Mouse (Mus musculus): ENCODE data around the gene Hdac5. TPM values are rescaled to one million over a fixed set of nuclear protein-coding genes. Genes with fewer than 3 reads are reported as not detected.

The Hdac5 gene
- total and polyA plus RNA-seq, 3 experiments = 9.1 to 29.3 TPM; not detected in 1

DNA sequence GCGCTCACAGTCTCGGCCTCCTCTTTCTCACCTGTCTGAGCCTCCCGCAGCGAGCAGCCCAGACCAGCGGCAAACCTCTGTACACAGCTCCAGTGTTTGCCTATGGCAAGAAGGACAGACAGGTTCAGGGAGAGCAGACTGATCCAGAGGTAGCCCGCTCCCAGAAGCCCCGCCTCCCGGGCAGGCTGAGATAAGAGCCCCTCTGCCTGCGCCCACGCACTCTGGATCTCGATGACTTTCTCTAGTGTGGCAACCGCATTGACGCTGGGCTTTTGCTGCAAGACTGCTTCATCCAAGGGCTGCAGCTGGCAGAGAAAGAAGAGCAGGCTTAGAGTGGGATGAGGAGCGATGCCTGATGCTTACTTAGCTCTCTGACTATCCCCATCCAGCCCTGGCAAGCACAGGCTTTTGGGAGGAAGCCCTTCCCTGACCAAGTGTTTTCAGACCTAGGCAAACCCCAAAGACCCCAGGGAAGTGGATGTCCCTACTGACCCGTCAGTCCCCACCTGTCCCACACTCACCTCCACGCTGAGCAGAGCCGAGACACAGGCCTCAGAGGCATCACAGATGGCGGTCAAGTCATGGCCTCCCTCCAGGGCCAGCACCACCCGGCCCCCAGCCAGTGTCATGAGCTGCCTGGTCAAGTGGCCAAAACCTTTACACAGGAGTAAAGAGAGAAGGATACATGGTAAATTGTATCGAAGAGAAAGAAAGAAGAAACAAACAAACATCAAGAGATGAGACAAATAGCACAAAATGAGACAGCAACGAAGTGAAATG lies 33.8 kb downstream of the Hdac5 start:
- no peaks in the 10 kb centered on the region for H3K27me3 ChIP-seq (ENCODE audit: control insufficient read depth in 1 of 2, insufficient read depth in 2 of 2, low read length in 2 of 2)
- no peaks in the 10 kb centered on the region for H3K9me3 ChIP-seq (replicated peaks; ENCODE audit: insufficient read depth, low read length)
- peaks cover 0 to 33% of the 10 kb centered on the region in 2 experiments; a peak in 2 of 4 replicates for H3K36me3 ChIP-seq (ENCODE audit: control insufficient read depth in 1 of 2, insufficient read depth in 2 of 2, low read length in 2 of 2)
- H3K27ac ChIP-seq (ENCODE audit: control insufficient read depth, low read depth, low read length) = peak overlapping the region; percentile 40
- H3K9ac ChIP-seq (ENCODE audit: control insufficient read depth, low read depth, low read length, poor library complexity, severe bottlenecking) = peak overlapping the region; percentile 45
- H3K79me2 ChIP-seq (ENCODE audit: control insufficient read depth, insufficient read depth, low read length, poor library complexity) = peaks cover 6% of the 10 kb centered on the region; the same call in 1 of the 2 replicates
- peak; percentile 91 for DNase-seq (ENCODE audit: low read depth, low spot score)
- no peak for TF ChIP-seq SMC3 (IDR thresholded peaks at IDR 0.05; ENCODE audit: low read depth, low read length)
- TF ChIP-seq GATA1 (IDR thresholded peaks at IDR 0.05; ENCODE audit: low read depth, low read length) = peak; percentile 80
- TF ChIP-seq ZC3H11A (IDR thresholded peaks at IDR 0.05; ENCODE audit: low read depth, low read length) = no peak
- 0 out of 2 replicates have a peak, but pooled peaks have one; percentile 17 for TF ChIP-seq NELFE (IDR thresholded peaks at IDR 0.05; ENCODE audit: low read depth, low read length)
- TF ChIP-seq E2F4 (IDR thresholded peaks at IDR 0.05; ENCODE audit: borderline replicate concordance, low read depth, low read length) = 0 out of 2 replicates have a peak, but pooled peaks have one; percentile 40
- no peak for TF ChIP-seq ZKSCAN1 (IDR thresholded peaks at IDR 0.05; ENCODE audit: low read depth, low read length)
- no peak; the same call in 1 of the 2 replicates for TF ChIP-seq MAZ (IDR thresholded peaks at IDR 0.05; ENCODE audit: low read depth, low read length)
- TF ChIP-seq MAFK (IDR thresholded peaks at IDR 0.05; ENCODE audit: borderline replicate concordance, low read depth, low read length) = no peak
- peak; percentile 48; the same call in 1 of the 2 replicates for TF ChIP-seq SIN3A (IDR thresholded peaks at IDR 0.05; ENCODE audit: low read length)
- TF ChIP-seq ETS1 (IDR thresholded peaks at IDR 0.05; ENCODE audit: low read depth, low read length) = 0 out of 2 replicates have a peak, but pooled peaks have one; percentile 39
- TF ChIP-seq MAX (IDR thresholded peaks at IDR 0.05; ENCODE audit: low read length) = 0 out of 2 replicates have a peak, but pooled peaks have one; percentile 30
- TF ChIP-seq EP300 (IDR thresholded peaks at IDR 0.05; ENCODE audit: low read depth in 1 of 2, low read length in 2 of 2) = peak; percentile 41 to 61; a peak in 3 of 4 replicates
- no peak overlapping the region for H3K4me3 ChIP-seq (ENCODE audit: control insufficient read depth in 1 of 2, insufficient read depth in 1 of 2, low read depth in 2 of 2, low read length in 2 of 2)
- peaks cover 11 to 40% of the 10 kb centered on the region in 2 experiments for H3K4me1 ChIP-seq (ENCODE audit: control insufficient read depth in 1 of 2, insufficient read depth in 2 of 2, low read length in 2 of 2)

DNA sequence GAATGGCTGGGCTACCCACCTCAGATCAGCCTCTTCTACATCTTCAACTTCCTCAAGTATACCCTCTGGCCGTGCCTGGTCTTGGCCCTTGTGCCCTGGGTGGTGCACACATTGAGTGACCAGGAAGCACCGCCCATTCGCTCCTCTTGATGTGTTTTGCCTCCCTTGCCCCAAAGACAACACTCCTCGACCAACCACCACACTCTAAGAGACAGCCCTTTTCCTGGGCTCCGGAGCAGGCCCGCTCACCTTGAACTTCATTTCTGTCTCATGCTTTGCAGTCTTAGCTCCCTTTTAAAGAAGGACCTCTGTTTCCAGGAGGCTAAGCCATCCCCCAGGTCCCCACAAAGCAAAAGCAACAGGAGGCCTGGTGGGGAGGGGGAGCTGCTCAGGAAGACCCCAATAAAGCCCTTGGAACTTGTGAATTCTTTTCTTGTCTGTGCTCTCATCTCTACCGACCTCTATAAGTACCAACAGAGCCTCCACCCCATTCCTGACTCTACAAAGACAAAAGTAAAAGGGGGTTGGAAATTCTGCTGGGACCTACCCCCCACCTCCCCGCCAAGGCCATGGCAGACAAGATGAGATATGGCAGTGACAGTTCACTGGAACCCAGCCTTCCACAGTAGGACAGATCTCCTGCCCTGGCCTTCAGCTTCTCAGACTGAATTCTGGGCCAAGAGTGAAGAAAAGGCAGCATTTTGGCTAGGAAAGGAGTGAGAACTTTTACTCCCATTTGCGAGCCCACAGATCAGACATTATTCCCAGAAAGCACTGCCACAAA lies 36.1 kb downstream of the Hdac5 start:
- H3K27me3 ChIP-seq (ENCODE audit: control insufficient read depth in 1 of 2, insufficient read depth in 2 of 2, low read length in 2 of 2) = no peaks in the 10 kb centered on the region
- TF ChIP-seq ZKSCAN1 (IDR thresholded peaks at IDR 0.05; ENCODE audit: low read depth, low read length) = no peak
- TF ChIP-seq MAZ (IDR thresholded peaks at IDR 0.05; ENCODE audit: low read depth, low read length) = no peak
- no peak for TF ChIP-seq MAFK (IDR thresholded peaks at IDR 0.05; ENCODE audit: borderline replicate concordance, low read depth, low read length)
- no peak for TF ChIP-seq HCFC1 (IDR thresholded peaks at IDR 0.05; ENCODE audit: low read depth, low read length)
- TF ChIP-seq POLR2AphosphoS5 (IDR thresholded peaks at IDR 0.05; ENCODE audit: borderline replicate concordance, low read depth, low read length) = no peak
- no peak for TF ChIP-seq BHLHE40 (IDR thresholded peaks at IDR 0.05; ENCODE audit: borderline replicate concordance, low read depth, low read length)
- TF ChIP-seq SMC3 (IDR thresholded peaks at IDR 0.05; ENCODE audit: low read depth, low read length) = no peak
- no peak for TF ChIP-seq ETS1 (IDR thresholded peaks at IDR 0.05; ENCODE audit: low read depth, low read length)
- TF ChIP-seq USF1 (IDR thresholded peaks at IDR 0.05; ENCODE audit: low read depth, low read length) = no peak
- TF ChIP-seq GATA1 (IDR thresholded peaks at IDR 0.05; ENCODE audit: low read depth, low read length) = no peak
- no peak for TF ChIP-seq MEF2A (IDR thresholded peaks at IDR 0.05; ENCODE audit: extremely low read depth, insufficient replicate concordance, low read depth, low read length, poor library complexity, severe bottlenecking)
- no peak for TF ChIP-seq CTCF (IDR thresholded peaks at IDR 0.05 in 2 of 3, conservative IDR thresholded peaks at IDR 0.05 in 1 of 3; ENCODE audit: control insufficient read depth in 1 of 3, insufficient read depth in 1 of 3, low read depth in 2 of 3, low read length in 3 of 3, poor library complexity in 1 of 3, severe bottlenecking in 1 of 3)
- peaks cover 14 to 49% of the 10 kb centered on the region in 2 experiments for H3K4me1 ChIP-seq (ENCODE audit: control insufficient read depth in 1 of 2, insufficient read depth in 2 of 2, low read length in 2 of 2)
- peaks cover 0 to 39% of the 10 kb centered on the region in 2 experiments; a peak in 2 of 4 replicates for H3K36me3 ChIP-seq (ENCODE audit: control insufficient read depth in 1 of 2, insufficient read depth in 2 of 2, low read length in 2 of 2)
- H3K9me3 ChIP-seq (replicated peaks; ENCODE audit: insufficient read depth, low read length) = no peaks in the 10 kb centered on the region
- no peak overlapping the region; the same call in 1 of the 2 replicates for H3K27ac ChIP-seq (ENCODE audit: control insufficient read depth, low read depth, low read length)
- DNase-seq (ENCODE audit: low read depth, low spot score) = no peak
- no peak overlapping the region for H3K9ac ChIP-seq (ENCODE audit: control insufficient read depth, low read depth, low read length, poor library complexity, severe bottlenecking)
- no peak overlapping the region for H3K4me3 ChIP-seq (ENCODE audit: control insufficient read depth in 1 of 2, insufficient read depth in 1 of 2, low read depth in 2 of 2, low read length in 2 of 2)
- peaks cover 16% of the 10 kb centered on the region for H3K79me2 ChIP-seq (ENCODE audit: control insufficient read depth, insufficient read depth, low read length, poor library complexity)
